Mouse (Mus musculus) liver, adult 2 months (tissue): ENCODE results near the gene Msh5.

Source experiments
- CTCF ChIP-seq: fragments of 200-500 bp; IDR thresholded peaks from 2 replicates; pipeline ENCODE4 v1.5.1; 2011; ENCODE audit warnings: low read depth, low read length, control low read depth
- POLR2A ChIP-seq: fragments of 200-500 bp; IDR thresholded peaks from 2 replicates; pipeline ENCODE4 v1.6.1; 2011; ENCODE audit warnings: low read length, control low read depth; ENCODE audit not compliant: insufficient read depth; ENCODE audit errors: extremely low read depth

DNA sequence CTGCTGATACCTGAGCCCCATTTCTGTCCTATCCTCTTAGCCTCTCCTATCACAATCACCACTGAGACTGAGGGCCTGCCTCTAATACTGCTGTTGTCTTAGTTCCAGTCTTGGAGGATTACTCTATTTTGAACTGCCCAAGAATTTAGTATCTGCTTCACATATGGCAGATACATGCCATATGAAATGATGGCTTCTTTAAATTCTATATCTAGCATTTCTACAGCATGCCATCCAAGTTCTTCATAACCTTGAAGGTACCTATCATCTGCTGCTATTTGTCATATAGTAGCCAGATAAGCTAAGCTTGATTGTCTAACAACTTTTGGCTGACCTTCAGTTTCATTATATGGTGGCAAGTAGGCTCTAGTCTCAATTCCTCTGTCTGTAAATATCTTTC is 51.8 kb downstream of the Msh5 start:
- TF ChIP-seq CTCF (no peak), POLR2A (no peak)
